In the genomic region with DNA sequence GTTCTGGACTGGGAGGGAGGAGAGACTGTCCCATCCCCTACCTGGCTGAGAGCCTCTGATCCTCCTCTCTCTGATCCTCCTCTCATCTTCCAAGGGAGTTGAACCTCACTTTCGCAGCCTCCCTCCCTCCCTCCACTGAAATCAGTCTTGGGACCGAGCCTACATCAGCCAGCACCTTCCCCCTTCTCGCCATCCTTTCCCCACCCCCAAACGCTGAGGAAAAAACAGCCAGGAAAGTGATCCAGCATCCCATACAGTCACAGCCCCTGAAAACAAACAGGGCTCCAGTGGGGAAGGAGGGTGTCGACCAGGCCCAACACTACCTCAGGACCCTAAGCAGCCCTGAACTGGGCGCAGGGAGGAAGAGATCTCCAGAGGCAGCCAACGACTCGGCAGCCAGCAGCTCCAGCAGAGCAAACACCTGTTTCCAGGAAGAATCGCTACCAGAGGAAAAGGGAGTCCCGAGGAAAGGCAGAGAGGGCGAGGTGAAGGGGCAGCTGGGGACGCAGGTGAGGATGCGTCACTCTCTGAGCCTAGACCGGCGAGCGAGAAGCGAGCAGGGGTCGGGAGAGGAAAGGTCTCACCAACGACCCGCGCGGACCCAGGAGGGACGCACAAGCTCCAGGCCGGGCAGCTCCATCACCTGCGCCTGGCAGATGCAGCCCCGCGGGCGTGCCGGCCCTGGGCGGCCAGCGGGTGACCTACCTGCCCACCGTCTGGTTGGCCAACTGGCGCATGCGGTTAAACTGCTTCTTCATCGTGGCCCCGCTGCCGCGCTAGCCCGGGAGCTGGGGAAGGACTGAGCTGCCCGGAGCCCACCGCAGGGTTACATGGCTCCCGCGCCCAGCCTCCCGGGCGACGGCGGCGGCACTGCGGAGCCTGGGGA, we compare ENCODE assay signal across 9 mouse cellular contexts. TPM values are rescaled to one million over a fixed set of nuclear protein-coding genes. Genes with fewer than 3 reads are reported as not detected.
A peak's percentile ranks its signal among the peaks of the same experiment; 100 is the strongest.
DNase-seq lines count a peak whose midpoint lies in the region; ATAC-seq lines count a peak whose summit lies in the region.
"Had no signal": no experiment of that assay in that cellular context is flagged by ENCODE, and none has a peak within 500 bp of the region (broad histone marks: within the 10 kb centered on the region; RNA-seq: fewer than 3 reads in every experiment).

No protein-coding gene starts in this region.

- peaks cover 18% of the 10 kb centered on the region for H3K27me3 ChIP-seq in liver, embryonic 16.5 days (ENCODE audit: control insufficient read depth, insufficient read depth, low read depth, low read length)
- H3K27me3 ChIP-seq: CH12.LX had no signal

- WGBS in liver, embryonic 16.5 days (ENCODE audit: insufficient replicate concordance), result 3% methylated on average over 48 of the region's 49 CpGs

- intact Hi-C loops in heart, postnatal 14 days (cut with DNase I), result loop anchor here (5.0 kb wide), 1 partner anchor 75 kb away; no protein-coding TSS in a partner anchor

- ATAC-seq in cerebellum, adult (ENCODE audit: insufficient number of reproducible peaks, low FRiP score, low TSS enrichment), result peak; percentile 50
- peak; percentile 59 for ATAC-seq in frontal cortex, adult (ENCODE audit: low TSS enrichment)
- no peak for ATAC-seq in liver, embryonic 16.5 days (ENCODE audit: low read depth)

- H3K27ac ChIP-seq in liver, embryonic 16.5 days (ENCODE audit: low read length), result no peak overlapping the region

- peak overlapping the region; percentile 65 for H3K4me3 ChIP-seq in liver, embryonic 16.5 days (ENCODE audit: low read depth, low read length)

- H3K9me3 ChIP-seq in liver, embryonic 16.5 days (replicated peaks; ENCODE audit: control insufficient read depth, low read length), result no peaks in the 10 kb centered on the region

- peak; percentile 20 to 28 for DNase-seq in heart, adult 18-20 months
- DNase-seq in heart, postnatal 14 days, result no peak
- peak; percentile 33 for DNase-seq in kidney, postnatal 14 days
- DNase-seq in right cerebral cortex, adult 2 months (ENCODE audit: low spot score in 2 of 2), result peak; percentile 29 to 40
- DNase-seq in natural killer cell, adult 2 months (ENCODE audit: low spot score in 2 of 2), result no peak

- no peaks in the 10 kb centered on the region for H3K36me3 ChIP-seq in liver, embryonic 16.5 days (ENCODE audit: control insufficient read depth, insufficient read depth)

- H3K9ac ChIP-seq in liver, embryonic 16.5 days (ENCODE audit: low read depth, low read length), result peak overlapping the region; percentile 42

- H3K4me2 ChIP-seq in liver, embryonic 16.5 days (ENCODE audit: low read depth, low read length), result peak overlapping the region; percentile 56

- no peaks in the 10 kb centered on the region for H3K4me1 ChIP-seq in liver, embryonic 16.5 days (ENCODE audit: control insufficient read depth, low read depth, low read length)

RNA-seq across cellular contexts. Expression of a gene that starts 0.6 kb away (rescaled TPM):
- 10 to 100 TPM; 21.5 to 23.3 TPM for total RNA-seq in heart, adult 18-20 months (2021)
- total RNA-seq in heart, postnatal 14 days (2021), result 10 to 100 TPM; 16.7 to 18.9 TPM
- polyA plus RNA-seq in liver, embryonic 16.5 days (2015; fragmentation: Nextera tagmentation; extraction: Ambion mirVana), result 0.74 and 0.85 TPM in 2 replicates
- total RNA-seq: CH12.LX had no signal

RNA-seq across cellular contexts. Expression of a gene that starts 2.4 kb away (rescaled TPM):
- not detected for total RNA-seq in heart, adult 18-20 months (2021)
- total RNA-seq in heart, postnatal 14 days (2021), result under 1 TPM; 0.27 to 0.60 TPM
- polyA plus RNA-seq in liver, embryonic 16.5 days (2015; fragmentation: Nextera tagmentation; extraction: Ambion mirVana), result not detected in 2 replicates
- total RNA-seq: CH12.LX had no signal

Comparison
In these comparisons a context has a peak if more than half of its experiments do, and no peak if none do; other contexts are left out.
1. DNase-seq: peak in heart, adult 18-20 months (2 of 2), kidney, postnatal 14 days (single experiment) and right cerebral cortex, adult 2 months (2 of 2); none in heart, postnatal 14 days (0 of 2) and natural killer cell, adult 2 months (0 of 2).